Mouse (Mus musculus): ENCODE data around the gene Gpm6b.

Gene Gpm6b

DNA sequence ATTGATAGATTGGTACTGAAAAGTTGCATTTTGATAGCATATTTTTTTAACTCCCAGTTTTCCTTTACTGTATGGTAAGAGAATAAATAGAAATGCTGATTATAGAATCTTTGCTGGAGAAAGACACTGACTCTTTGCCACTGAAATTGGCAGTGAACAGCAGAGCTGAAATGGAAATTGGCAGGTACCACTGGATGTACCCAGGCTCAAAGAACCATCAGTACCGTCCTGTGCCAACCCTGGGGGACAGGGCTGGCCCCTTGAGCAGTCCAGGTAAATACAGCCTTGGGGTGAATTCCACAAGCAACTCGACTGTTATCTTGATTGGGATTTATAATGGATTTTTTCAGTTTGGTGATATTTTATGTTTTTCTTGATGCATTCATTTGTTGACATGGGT, 114.7 kb downstream of the Gpm6b start:
- in situ Hi-C loops (cut with MboI; ENCODE audit: low sequenced_read_pairs) = loop anchor here (25.0 kb wide), 1 partner anchor 166 kb away; no protein-coding TSS in a partner anchor

DNA sequence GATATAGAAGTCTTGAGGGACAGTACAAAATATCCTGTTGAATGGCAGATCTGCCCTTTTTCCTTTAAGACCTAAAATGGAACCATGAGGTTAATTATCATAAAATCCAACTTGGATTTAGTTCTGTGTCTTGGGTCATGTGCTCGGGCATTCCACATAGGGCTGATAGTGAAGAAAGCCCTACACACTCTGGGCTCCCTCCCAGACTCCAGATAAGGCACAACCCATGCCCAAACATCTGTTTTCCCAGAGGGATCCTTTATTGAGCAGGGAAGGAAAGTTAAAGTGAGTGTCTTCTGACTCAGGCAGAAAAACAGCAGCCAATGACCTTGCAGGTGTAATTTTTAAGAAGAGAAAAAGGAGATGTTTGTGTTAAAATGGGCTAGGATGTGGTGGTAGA, 116.2 kb downstream of the Gpm6b start:
- in situ Hi-C loops (cut with MboI; ENCODE audit: low sequenced_read_pairs) = loop anchor here (25.0 kb wide), 1 partner anchor 168 kb away; no protein-coding TSS in a partner anchor

DNA sequence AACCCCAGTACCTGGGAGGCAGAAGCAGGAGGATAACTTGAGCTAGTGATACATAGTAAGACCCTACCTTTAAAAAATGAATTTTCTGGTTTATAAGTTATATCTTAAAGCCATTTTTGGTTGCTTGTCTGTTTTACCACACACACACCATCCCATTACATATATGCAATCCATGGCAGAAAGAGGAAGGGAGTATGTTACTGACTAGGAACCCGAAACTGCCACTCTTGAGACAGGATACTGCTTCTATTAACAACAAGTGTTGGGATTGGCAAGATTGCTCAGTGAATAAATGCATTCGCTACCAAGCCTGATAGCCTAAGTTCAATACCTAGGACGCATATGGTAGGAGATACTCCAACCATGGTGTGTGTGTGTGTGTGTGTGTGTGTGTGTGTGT, 117.6 kb downstream of the Gpm6b start:
- in situ Hi-C loops (cut with MboI; ENCODE audit: low sequenced_read_pairs) = loop anchor here (25.0 kb wide), 1 partner anchor 169 kb away; no protein-coding TSS in a partner anchor

DNA sequence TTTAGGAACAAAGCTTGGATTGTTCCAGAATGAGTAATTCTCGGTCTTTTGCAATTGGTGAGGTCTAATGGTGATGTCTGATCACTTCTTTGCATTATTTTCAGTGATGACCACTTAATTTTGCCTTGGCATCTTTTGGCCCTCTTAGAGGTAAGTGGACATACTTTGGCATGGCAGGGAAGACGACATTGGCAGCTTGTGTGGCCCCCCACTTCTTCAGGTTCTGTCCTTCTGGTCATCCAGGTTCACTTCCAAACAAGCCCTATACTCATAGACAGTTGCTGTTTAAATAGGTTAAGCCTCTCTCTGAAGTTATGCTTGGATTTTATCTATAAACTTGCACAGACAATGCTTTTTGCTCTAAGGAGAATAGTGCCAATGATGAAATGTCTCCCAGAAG, 120.2 kb downstream of the Gpm6b start:
- in situ Hi-C loops (cut with MboI; ENCODE audit: low sequenced_read_pairs) = loop anchor here (25.0 kb wide), 1 partner anchor 172 kb away; no protein-coding TSS in a partner anchor

DNA sequence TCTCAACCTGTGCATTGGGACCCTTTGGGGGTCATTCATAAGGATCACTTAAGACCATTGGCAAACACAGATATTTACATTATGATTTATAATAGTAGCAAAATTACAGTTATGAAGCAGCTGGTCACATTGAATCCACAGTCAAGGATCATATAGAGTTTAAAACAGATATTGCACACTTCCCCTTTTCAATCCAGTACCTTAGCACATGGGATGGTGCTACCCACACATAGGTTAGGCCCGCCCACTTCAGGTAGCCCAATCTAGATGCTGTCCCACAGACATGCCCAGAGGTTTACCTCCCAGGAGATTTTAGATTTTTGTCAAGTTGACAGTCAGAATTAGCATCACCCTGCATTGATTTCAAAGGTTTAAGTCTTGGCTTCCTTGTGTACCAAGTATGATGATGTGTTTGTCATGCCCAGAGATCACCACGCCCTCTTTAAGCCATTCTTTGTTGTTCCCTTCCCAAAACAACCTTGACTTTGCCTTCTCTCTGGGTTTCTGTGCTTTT, 121.3 kb downstream of the Gpm6b start:
- in situ Hi-C loops (cut with MboI; ENCODE audit: low sequenced_read_pairs) = loop anchor here (25.0 kb wide), 1 partner anchor 173 kb away; no protein-coding TSS in a partner anchor

DNA sequence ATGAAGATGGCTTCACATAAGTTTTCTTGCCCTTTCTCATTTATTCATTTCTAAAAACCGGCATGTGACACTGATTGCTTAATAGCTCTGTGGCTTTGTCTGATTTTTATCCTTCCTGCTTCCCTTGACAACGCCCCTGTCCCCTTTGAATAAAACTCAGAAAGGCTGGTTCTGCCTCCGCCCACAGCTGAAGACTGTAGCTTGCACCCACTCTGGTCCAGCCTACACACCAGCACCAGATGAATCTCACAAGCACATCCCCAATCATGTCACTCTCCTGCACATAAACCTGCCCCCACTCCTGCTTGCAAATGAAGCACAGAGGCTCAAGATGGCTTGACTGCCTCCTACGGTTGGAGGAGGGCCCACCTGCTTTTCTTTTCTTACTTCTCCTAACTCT, 121.7 kb downstream of the Gpm6b start:
- in situ Hi-C loops (cut with MboI; ENCODE audit: low sequenced_read_pairs) = loop anchor here (25.0 kb wide), 1 partner anchor 173 kb away; no protein-coding TSS in a partner anchor

DNA sequence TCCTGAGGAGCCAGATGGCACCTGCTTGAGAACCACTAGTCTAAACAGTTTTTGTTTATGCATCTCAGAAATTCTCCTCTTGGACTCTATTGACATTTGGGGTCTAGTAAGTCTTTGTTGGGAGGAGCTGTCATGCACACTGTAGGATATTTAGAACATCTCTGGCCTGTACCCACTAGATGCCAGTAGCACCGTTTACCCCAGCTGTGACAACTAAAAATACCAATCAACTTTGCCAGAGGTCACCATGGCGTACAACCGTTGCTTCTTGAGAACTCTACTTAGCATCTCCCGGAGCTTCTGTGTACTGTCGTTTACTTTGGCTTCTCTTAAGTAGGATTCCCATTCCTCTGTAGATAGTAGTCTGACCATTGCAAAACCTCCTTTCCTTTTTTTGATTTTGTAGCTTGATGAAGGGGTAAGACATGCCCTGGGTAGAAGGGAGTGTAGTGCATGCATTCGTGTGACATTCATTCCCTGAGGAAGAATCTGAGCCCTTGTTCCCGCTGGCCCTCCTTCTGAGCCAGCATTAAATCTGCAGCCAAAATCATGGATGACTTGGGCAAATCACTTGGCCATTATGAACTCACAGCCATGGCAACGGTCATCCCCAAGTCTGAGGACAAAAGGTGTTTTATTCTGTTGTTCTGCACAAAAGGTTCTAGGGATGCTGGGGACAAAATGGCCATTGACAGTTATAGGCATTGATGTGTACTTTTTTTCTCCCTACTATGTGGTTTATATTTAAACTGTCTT, 126.9 kb downstream of the Gpm6b start:
- in situ Hi-C loops (cut with MboI; ENCODE audit: low sequenced_read_pairs) = loop anchor here (25.0 kb wide), 1 partner anchor 178 kb away; no protein-coding TSS in a partner anchor

DNA sequence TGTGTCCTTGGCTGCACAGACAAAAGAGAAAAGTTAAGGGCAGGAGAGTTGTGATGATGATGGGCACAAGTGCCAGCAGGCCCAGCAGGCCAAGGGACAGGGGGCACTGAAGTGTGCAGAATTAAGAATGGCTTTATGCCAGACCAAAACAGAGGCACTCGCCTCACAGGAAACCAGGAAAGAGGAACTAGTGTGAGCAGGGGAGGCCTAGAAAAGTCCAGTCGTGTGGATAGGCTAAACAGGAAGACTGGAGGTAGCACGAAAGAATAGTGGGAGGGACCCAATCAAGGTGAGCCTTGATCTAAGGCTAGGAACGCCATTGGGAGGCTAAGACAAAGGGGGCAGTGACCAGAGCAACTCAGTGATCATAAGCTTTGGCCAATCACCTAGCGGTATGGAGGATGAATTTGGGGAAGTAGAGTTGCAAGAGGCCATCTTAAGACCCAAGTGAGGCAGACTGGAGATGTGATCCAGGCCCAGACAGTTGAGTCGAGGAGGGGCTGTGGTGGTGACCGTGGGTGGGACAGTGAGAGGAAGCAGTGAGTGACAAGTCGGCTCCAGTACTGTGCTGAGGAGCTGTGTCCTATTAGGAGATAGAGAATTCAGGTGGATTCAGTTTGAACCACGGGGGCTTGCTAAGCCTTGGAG, 138.1 kb downstream of the Gpm6b start:
- in situ Hi-C loops (cut with MboI; ENCODE audit: low sequenced_read_pairs) = no loop called here

DNA sequence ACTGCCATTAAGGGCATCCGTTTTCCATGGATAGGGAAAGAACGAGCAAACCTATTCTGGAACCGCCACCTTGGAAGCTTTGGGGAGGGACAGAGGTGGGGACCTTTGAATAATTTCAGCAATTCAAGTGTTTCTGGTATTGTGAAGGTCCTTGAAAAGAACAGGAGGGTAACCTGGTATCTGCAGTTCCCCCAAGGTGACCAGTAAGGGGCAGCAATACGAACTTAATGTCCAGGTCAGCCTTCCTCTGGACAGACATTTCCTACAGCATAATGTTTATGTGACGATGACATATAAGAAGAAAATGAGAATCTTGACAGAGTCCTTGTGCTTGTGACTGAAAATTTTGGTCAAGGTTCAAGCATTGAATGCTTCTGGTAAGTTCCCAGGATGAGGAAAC, 139.9 kb downstream of the Gpm6b start:
- in situ Hi-C loops (cut with MboI; ENCODE audit: low sequenced_read_pairs) = no loop called here

DNA sequence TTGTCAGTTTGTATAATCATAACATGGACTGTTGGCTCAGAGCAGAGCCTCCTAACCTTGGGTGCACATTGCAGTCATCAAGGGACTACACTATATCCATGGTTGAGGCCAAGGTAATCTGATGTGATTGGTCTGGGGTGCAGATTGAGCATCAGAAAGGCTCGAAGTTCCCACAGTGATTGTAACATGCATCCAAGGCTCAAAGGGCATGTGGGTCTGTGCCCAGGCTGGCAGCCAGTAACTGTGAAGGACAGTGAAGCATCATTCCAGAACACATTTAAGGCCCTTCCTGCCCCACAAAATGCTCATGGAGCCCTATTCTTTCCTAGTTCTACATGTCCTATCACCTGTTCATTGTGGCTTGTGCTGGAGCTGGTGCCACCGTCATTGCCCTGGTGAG, 144.9 kb downstream of the Gpm6b start:
- in situ Hi-C loops (cut with MboI; ENCODE audit: low sequenced_read_pairs) = no loop called here

DNA sequence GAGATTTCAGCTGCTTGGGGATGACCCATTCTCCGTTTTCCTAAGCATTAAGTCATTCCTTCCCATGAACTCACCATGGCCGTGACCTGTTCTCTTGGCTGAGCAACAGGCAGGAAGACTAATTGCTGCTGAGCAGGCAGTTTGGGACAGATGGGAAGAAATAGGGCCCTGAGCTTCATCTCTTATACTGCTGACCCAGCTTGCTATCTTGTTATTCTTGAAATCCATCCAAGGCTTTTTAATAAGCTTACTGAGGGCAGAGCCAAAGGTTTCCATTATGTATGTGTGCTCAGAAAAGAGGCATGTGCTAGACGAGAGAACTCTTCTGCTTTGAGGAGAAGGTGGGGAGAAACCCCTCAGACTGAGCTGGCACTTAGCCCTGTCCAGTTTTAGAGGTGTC, 146.2 kb downstream of the Gpm6b start:
- in situ Hi-C loops (cut with MboI; ENCODE audit: low sequenced_read_pairs) = no loop called here

DNA sequence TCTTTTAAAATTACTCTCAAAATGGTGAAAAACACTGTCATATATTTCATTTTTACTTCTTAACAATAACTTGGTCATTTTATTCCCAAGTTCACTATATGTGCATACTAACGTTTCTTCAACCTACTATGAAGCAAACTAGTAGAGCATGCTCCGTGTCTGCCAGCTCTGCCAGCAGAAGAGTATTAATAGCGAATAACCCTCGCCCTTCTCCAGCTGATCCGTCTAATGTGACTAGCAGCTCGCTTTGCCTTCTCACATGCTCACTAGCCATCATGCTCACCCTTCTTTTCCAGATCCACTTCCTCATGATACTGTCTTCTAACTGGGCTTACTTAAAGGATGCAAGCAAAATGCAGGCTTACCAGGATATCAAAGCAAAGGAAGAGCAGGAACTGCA, 147.9 kb downstream of the Gpm6b start:
- in situ Hi-C loops (cut with MboI; ENCODE audit: low sequenced_read_pairs) = no loop called here

DNA sequence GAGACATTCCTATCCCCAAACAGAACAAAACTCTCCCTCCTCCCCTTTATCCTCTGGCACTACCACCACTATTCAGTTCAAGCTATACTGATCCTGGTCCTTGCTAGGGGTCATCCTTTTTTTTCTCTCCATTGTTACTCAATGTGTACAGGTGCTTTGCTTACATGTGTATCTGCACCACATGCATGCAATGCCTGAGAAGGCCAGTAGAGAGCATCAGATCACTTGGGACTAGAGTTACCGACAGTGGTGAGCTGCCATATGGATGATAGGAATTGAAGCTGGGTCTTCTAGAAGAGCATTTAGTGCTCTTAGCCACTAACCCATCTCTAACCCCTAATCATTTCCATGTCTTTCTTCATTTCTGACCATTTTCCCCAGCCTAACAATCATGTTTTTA, 155.0 kb downstream of the Gpm6b start:
- in situ Hi-C loops (cut with MboI; ENCODE audit: low sequenced_read_pairs) = no loop called here

DNA sequence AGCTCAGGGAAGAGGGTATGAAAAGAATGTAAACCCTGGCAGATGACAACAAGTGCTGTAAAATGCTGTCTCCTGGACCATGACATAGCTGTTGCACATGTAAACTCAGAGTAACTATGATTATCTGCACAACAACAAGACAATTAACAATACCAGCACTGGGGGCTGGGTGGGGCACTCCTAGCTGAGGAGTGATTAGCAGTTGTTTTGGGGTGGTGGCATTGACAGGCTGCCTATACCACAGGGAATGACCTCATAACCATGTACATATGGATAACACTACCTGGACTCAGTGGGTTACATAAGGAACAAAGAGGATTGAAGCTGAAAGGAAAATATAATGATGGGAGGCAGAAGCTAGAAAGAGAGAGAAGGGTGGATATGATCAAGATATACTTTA, 169.2 kb downstream of the Gpm6b start:
- in situ Hi-C loops (cut with MboI; ENCODE audit: low sequenced_read_pairs) = no loop called here

DNA sequence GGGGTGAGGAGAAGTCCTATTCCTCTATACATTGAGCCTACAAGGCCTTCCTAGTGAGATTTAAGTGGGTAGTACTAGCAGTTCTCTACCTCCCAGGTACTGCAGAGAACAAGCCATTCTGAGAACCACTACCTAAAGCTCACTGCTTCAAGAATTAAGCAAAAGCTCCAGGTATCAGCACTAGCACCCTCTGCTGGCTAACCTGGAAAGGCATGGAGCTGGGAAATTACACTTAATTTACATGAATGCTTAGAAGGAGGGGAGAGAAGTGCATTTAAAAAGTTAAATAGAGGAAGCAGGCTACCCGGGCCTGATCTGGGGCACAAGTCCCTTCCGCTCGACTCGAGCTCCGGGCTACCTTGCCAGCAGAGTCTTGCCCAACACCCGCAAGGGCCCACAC, 177.5 kb downstream of the Gpm6b start:
- in situ Hi-C loops (cut with MboI; ENCODE audit: low sequenced_read_pairs) = no loop called here

DNA sequence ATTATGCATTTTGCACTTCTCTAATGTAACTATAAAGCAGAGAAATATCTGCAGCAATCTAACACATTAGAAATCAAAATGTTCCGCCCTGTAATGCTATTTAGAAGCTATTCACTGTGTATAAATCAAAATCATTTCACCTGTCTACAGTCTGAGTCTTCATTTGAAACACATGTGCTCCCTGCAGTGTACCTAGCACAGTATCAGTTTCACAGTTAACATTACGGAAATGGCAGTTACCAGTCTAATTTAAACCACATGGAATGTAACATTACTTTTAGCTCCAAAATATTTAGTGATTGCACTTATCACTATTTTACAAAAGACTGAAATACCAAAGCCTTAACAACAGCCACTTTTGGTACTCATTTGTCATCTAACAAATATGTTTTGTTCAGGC, 196.1 kb downstream of the Gpm6b start:
- in situ Hi-C loops (cut with MboI; ENCODE audit: low sequenced_read_pairs) = no loop called here
